Mouse (Mus musculus) intestine, postnatal 0 days (tissue): ENCODE data around the gene Ier3. TPM values are rescaled to one million over a fixed set of nuclear protein-coding genes. Genes with fewer than 3 reads are reported as not detected.

ENCODE experiments used
- ATAC-seq: fragments of 200-750 bp; cut with Nextera tagmentation; 2 replicates; pipeline ENCODE4 v1.8.0; 2017; ENCODE audit warnings: mild to moderate bottlenecking, moderate TSS enrichment, moderate library complexity
- H3K27ac ChIP-seq: fragments of 300-500 bp; sonication (generic); 2 replicates; pipeline ENCODE4 v1.5.1; 2014; ENCODE audit warnings: mild to moderate bottlenecking, low read depth, low read length, moderate library complexity
- H3K27me3 ChIP-seq: fragments of 300-500 bp; sonication (generic); replicated peaks from 2 replicates; pipeline ENCODE4 v1.6.1; 2014; ENCODE audit warnings: low read length, mixed read lengths; ENCODE audit not compliant: control insufficient read depth, insufficient read depth
- H3K36me3 ChIP-seq: fragments of 300-500 bp; sonication (generic); 2 replicates; pipeline ENCODE4 v1.6.1; 2014; ENCODE audit warnings: mild to moderate bottlenecking, moderate library complexity; ENCODE audit not compliant: control insufficient read depth, insufficient read depth
- H3K4me1 ChIP-seq: fragments of 300-500 bp; sonication (generic); replicated peaks from 2 replicates; pipeline ENCODE4 v1.6.1; 2014; ENCODE audit warnings: antibody characterized with exemption, low read length, mixed read lengths; ENCODE audit not compliant: control insufficient read depth, insufficient read depth
- H3K4me2 ChIP-seq: fragments of 300-500 bp; sonication (generic); replicated peaks from 2 replicates; pipeline ENCODE4 v1.6.1; 2014; ENCODE audit warnings: low read depth, mild to moderate bottlenecking, moderate library complexity
- H3K4me3 ChIP-seq: fragments of 300-500 bp; sonication (generic); 2 replicates; pipeline ENCODE4 v1.5.1; 2014; ENCODE audit warnings: low read depth, low read length
- H3K9ac ChIP-seq: fragments of 300-500 bp; sonication (generic); 2 replicates; pipeline ENCODE4 v1.6.1; 2014; ENCODE audit warnings: mild to moderate bottlenecking, low read depth, low read length
- H3K9me3 ChIP-seq: fragments of 300-500 bp; sonication (generic); 2 replicates; pipeline ENCODE4 v1.6.1; 2016; ENCODE audit warnings: mixed run types; ENCODE audit not compliant: control insufficient read depth
- CTCF ChIP-seq: sonication (generic); IDR thresholded peaks from 2 replicates; pipeline ENCODE4 v1.5.1; 2016; ENCODE audit warnings: low read depth, mild to moderate bottlenecking, control low read depth, antibody characterized with exemption, moderate library complexity
- WGBS: fragments of 180-500 bp; shearing (Covaris S2); extraction: QIAGEN DNeasy Blood & Tissue Kit; methylation state at CpG from one replicate; pipeline ENCODE4 v1.1.7; 2014; 5-methylcytosine and 5-hydroxymethylcytosine counted together
- polyA plus RNA-seq: library from polyadenylated mRNA; unstranded; fragments of >200 nt; fragmentation: Nextera tagmentation; extraction: Ambion mirVana; gene quantifications from 2 replicates; pipeline ENCODE4 v1.2.1, GENCODE M21; 2015

The Ier3 gene
- polyA plus RNA-seq, 1 experiment from 2014 or later, result 34.6 TPM

DNA sequence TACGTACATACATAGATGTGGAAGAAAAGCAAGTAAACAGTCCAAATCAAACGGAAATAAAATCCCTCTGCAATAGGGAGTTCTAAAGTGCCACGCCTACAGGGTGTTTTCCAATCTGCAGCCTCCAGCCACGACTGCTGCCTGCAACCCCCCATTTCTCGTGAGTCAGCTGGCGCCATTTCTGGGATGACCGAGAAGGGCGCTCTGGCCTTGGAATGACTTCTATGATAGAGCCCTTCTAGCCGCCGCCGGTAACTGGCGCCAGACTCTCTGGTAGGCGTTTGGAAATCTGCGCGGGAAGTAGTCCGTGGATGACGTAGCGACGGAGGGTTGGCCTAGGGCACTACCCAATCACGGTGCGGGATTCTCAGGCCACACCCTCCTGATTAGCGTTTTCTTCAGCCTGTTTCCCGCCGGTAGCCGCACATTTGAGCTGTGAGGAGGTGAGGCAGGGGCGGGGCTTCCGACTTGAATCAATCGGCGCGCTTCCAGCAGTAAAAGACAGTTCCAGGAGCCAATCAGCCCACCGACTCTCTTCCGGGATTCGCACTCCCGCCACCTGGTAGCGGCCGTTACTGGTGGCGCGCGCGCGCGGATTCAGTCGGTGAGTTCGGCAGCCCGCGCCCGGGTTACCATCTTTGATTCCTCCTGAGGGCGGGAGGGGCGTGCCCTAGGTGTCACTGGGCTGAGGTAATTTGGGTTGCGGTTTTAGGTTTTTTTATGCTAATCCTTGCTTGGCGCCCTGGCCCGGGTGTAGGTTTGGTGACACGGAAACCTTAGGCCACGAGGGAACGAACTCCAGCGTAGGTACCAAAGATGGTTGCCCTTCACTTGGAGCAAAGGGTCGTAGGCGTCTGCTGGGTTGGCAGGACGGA is 19.8 kb downstream of the Ier3 start, which contains the start of gene Mdc1:
Mdc1 (plus strand) TSS at position 440 of the 875 bp plus-strand sequence.
- H3K9ac ChIP-seq, result peak within 1 kb of the TSS; percentile 35
- H3K4me1 ChIP-seq, result no peaks in the 10 kb centered on the region
- peak; percentile 58 for TF ChIP-seq CTCF
- WGBS, result under 1% methylated on average over 59 of the region's 59 CpGs
- peak within 1 kb of the TSS; percentile 31 for H3K27ac ChIP-seq
- H3K4me2 ChIP-seq, result peak within 1 kb of the TSS; percentile 62
- peaks cover 6% of the 10 kb centered on the region for H3K36me3 ChIP-seq
- H3K9me3 ChIP-seq, result no peaks in the 10 kb centered on the region
- peak; percentile 92 for ATAC-seq
- no peaks in the 10 kb centered on the region for H3K27me3 ChIP-seq
- peak within 1 kb of the TSS; percentile 53 for H3K4me3 ChIP-seq

DNA sequence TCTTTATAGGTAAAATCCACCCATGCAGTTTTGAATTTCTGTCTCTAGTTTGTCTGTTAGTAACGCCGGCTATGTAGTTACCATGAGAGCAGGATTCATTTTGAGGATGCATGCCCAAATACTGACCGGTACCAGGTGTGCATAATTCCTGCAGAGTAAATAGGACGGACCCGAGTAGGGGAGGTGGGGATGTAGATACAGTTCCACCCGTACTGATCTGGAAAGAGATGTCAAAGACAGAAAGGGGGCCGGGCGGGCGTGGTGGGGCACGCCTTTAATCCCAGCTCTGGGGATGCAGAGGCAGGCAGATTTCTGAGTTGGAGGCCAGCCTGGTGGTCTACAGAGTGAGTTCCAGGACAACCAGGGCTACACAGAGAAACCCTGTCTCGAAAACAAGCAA is 20.5 kb downstream of the Ier3 start:
- 13% methylated on average over 11 of the region's 11 CpGs for WGBS
- ATAC-seq, result no peak
- peak overlapping the region; percentile 53 for H3K4me3 ChIP-seq
- peak overlapping the region; percentile 62 for H3K4me2 ChIP-seq
- H3K36me3 ChIP-seq, result peaks cover 11% of the 10 kb centered on the region
- H3K9ac ChIP-seq, result peak overlapping the region; percentile 31
- no peaks in the 10 kb centered on the region for H3K4me1 ChIP-seq
- H3K9me3 ChIP-seq, result no peaks in the 10 kb centered on the region
- H3K27ac ChIP-seq, result 0 out of 2 replicates have a peak overlapping the region, but pooled peaks have one; percentile 29
- H3K27me3 ChIP-seq, result no peaks in the 10 kb centered on the region
- TF ChIP-seq CTCF, result no peak

DNA sequence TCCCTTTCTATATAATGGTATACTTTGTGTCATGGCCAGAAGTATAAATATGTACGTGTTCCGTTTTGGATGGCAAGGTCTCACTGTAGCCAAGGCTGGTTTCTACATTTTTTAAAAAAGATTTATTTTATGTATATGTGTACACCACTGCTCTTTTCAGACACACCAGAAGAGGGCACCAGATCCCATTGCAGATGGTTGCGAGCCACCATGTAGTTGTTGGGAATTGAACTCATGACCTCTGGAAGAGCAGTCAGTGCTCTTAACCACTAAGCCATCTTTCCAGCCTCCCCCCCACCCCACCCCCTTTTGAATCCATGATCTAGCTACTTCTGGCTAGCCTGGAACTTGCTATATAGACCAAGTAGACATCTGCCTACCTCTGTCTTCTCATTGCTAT is 22.0 kb downstream of the Ier3 start:
- TF ChIP-seq CTCF, result peak; percentile 47
- Histone ChIP-seq H3K27ac (no peak overlapping the region), H3K36me3 (peaks cover 26% of the 10 kb centered on the region), H3K9me3 (no peaks in the 10 kb centered on the region), H3K4me1 (no peaks in the 10 kb centered on the region), H3K27me3 (no peaks in the 10 kb centered on the region), H3K9ac (no peak overlapping the region), H3K4me3 (no peak overlapping the region), H3K4me2 (no peak overlapping the region)
- WGBS, result 96% methylated on average over 3 of the region's 3 CpGs
- no peak for ATAC-seq

DNA sequence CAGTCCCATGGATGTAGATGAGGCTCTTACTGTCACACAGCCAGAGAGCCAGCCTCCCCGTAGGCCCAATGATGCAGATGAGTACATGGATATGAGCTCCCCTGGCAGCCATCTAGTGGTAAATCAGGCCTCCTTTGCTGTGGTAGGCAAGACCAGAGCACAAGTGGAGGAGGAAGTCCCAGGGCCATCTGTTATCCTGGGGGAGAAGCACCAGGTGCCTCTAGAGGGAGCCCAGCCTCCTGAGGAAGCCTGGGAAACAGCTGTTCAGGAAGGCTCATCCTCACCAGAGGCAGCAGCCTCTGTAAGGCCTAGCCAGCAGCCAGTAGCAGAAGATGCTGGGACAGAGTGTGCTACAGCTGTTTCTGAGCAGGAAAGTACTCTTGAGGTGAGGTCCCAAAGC is 26.6 kb downstream of the Ier3 start:
- 56% methylated on average over 1 of the region's 1 CpGs for WGBS
- peak; percentile 65 for TF ChIP-seq CTCF
- Histone ChIP-seq H3K27ac (no peak overlapping the region), H3K27me3 (no peaks in the 10 kb centered on the region), H3K4me2 (no peak overlapping the region), H3K36me3 (peaks cover 68% of the 10 kb centered on the region), H3K4me3 (no peak overlapping the region), H3K4me1 (no peaks in the 10 kb centered on the region), H3K9me3 (no peaks in the 10 kb centered on the region), H3K9ac (no peak overlapping the region)
- ATAC-seq, result peak; percentile 48

DNA sequence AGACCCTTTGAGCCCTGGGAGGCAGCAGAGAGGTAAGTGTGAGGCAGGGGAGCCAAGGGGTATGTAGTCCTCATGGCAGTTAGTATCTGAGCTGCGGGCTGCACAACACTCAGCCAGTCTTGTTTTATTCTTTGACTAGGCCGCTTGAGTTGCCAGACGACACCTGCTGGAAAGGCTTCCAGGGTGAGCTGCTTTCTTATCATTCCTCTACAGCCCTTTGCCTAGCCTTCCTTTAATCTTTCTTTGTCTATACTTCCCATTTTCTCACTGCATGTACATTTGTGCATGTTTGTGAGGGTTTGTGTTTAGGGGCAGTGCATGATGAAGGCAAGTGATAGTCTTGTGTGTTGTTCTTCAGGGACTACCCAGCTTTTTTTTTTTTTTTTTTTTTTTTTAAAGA is 29.5 kb downstream of the Ier3 start:
- peaks cover 83% of the 10 kb centered on the region for H3K36me3 ChIP-seq
- H3K4me1 ChIP-seq, result no peaks in the 10 kb centered on the region
- TF ChIP-seq CTCF, result no peak
- H3K9ac ChIP-seq, result no peak overlapping the region
- H3K27ac ChIP-seq, result no peak overlapping the region; the same call in 1 of the 2 replicates
- no peak overlapping the region for H3K4me2 ChIP-seq
- no peak overlapping the region for H3K4me3 ChIP-seq
- 86% methylated on average over 3 of the region's 3 CpGs for WGBS
- no peaks in the 10 kb centered on the region for H3K9me3 ChIP-seq
- no peaks in the 10 kb centered on the region for H3K27me3 ChIP-seq
- no peak for ATAC-seq

DNA sequence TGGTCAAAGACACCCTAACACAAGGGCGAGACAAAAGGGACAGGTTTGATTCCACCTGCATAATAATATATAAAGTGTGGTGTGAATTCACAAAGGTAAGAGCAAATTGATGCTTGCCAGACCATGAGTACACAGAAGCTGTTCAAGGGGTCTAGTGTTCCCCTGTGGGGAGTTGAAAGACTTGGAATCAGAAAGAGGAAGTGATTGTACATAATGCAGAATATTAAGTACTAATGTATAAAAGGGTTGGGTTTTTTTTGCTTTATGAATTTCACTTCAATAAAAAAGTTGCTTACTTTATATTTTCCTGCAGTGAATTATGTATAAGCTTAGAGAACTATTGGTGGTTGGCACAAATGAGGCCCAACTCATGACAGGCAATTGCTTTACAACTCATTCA is 37.9 kb downstream of the Ier3 start:
- Histone ChIP-seq H3K4me2 (no peak overlapping the region), H3K27ac (no peak overlapping the region), H3K27me3 (no peaks in the 10 kb centered on the region), H3K9ac (no peak overlapping the region), H3K4me3 (no peak overlapping the region), H3K9me3 (no peaks in the 10 kb centered on the region), H3K4me1 (no peaks in the 10 kb centered on the region), H3K36me3 (peaks cover 16% of the 10 kb centered on the region)
- TF ChIP-seq CTCF, result no peak
- ATAC-seq, result no peak
- 86% methylated on average over 1 of the region's 1 CpGs for WGBS
